Mouse (Mus musculus) liver, adult 2 months (tissue): Measurements from ENCODE around the gene Wrnip1.

Source experiments
- CTCF ChIP-seq: fragments of 200-500 bp; IDR thresholded peaks from 2 replicates; pipeline ENCODE4 v1.5.1; 2011; ENCODE audit warnings: low read depth, low read length, control low read depth
- POLR2A ChIP-seq: fragments of 200-500 bp; IDR thresholded peaks from 2 replicates; pipeline ENCODE4 v1.6.1; 2011; ENCODE audit warnings: low read length, control low read depth; ENCODE audit not compliant: insufficient read depth; ENCODE audit errors: extremely low read depth

DNA sequence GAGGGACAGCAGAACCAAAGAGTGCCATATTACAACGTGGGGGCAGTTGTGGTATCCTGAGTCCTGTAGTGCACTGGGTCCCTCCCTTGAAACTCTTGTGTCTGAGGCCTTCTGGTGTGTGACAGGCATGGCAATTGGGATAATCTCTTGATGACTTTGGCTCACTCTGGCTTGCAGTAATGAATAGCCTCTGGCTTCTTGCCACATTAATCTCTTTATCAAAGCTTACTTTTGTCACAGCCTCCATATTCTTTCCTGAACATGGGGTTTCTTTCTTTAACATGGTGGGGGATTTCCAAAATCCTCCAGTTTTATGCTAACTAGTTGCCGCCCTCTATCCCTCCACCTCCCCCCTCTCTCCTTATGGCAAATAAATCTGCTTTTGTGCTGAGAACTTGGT, 51.2 kb downstream of the Wrnip1 start:
- TF ChIP-seq CTCF (no peak), POLR2A (no peak)
